8 mouse cellular contexts compared by ENCODE assay signal in the genomic region with DNA sequence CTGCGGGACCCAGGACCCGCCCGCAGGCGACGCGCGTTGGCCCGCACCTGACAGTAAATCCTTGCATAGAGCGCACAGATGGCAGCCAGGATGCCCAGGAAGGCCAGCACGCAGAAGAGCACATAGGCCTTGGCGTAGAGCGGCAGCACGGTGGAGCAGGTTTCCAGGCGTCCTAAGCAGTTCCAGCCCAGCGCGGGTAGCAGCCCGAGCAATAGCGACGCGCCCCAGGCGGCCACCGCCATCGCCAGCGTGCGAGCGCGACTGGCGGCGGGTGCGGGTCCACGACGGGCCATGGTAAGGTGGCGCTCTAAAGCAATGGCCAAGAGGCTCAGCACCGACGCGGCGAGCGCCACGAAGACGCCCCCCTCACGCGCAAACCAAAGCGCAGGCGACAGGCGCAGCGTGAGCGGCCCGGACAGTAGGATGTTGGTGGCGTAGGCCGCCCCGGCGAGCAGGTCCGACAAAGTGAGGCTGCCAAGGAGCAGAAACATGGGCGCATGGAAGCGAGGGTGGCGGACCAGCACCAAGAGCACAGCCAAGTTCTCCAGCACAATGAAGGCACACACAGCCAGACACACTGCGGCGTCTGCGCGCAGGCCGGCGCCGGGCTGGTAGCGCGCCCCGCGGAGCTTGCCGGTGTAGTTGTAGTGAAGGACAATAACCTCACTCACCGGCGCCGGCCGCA. TPM values are rescaled to one million over a fixed set of nuclear protein-coding genes. Genes with fewer than 3 reads are reported as not detected.
DNase-seq lines count a peak whose midpoint lies in the region; ATAC-seq and TF ChIP-seq lines count a peak whose summit lies in the region.

No protein-coding gene starts in this region.

- peaks cover 77% of the 10 kb centered on the region for H3K27me3 ChIP-seq in embryonic facial prominence, embryonic 12.5 days
- peaks cover 96% of the 10 kb centered on the region for H3K27me3 ChIP-seq in midbrain, embryonic 12.5 days

- DNase-seq in layer of hippocampus, adult 2 months (ENCODE audit: low spot score in 2 of 2) = no peak
- DNase-seq in layer of hippocampus, adult 9-10 months (ENCODE audit: low spot score) = no peak
- peak; percentile 53 for DNase-seq in induced T-regulatory cell, adult 2 months (ENCODE audit: low read depth)
- no peak for DNase-seq in urinary bladder, postnatal 25 days (ENCODE audit: low spot score)
- DNase-seq in testis, postnatal 14 days (ENCODE audit: low spot score) = no peak

- H3K4me2 ChIP-seq in embryonic facial prominence, embryonic 12.5 days (replicated peaks) = peak overlapping the region; percentile 92
- H3K4me2 ChIP-seq in midbrain, embryonic 12.5 days (replicated peaks) = peak overlapping the region; percentile 64

- H3K9me3 ChIP-seq in embryonic facial prominence, embryonic 12.5 days = no peaks in the 10 kb centered on the region
- no peaks in the 10 kb centered on the region for H3K9me3 ChIP-seq in midbrain, embryonic 12.5 days

- no peak for TF ChIP-seq POLR2A in bone marrow macrophage, adult 2 months (IDR thresholded peaks at IDR 0.05; ENCODE audit: borderline replicate concordance, low read depth, low read length)

- H3K4me3 ChIP-seq in layer of hippocampus, adult 2 months = peak overlapping the region; percentile 57
- H3K4me3 ChIP-seq in bone marrow macrophage, adult 2 months (ENCODE audit: insufficient read depth, low read length) = peak overlapping the region; percentile 48
- H3K4me3 ChIP-seq in embryonic facial prominence, embryonic 12.5 days = peak overlapping the region; percentile 50
- peak overlapping the region; percentile 41 for H3K4me3 ChIP-seq in midbrain, embryonic 12.5 days

- WGBS in embryonic facial prominence, embryonic 12.5 days = under 1% methylated on average over 72 of the region's 72 CpGs
- under 1% methylated on average over 72 of the region's 72 CpGs for WGBS in midbrain, embryonic 12.5 days

- TF ChIP-seq CTCF in layer of hippocampus, adult 2 months (conservative IDR thresholded peaks at IDR 0.05) = no peak
- TF ChIP-seq CTCF in bone marrow macrophage, adult 2 months (IDR thresholded peaks at IDR 0.05; ENCODE audit: low read depth, low read length) = no peak

- no peaks in the 10 kb centered on the region for H3K4me1 ChIP-seq in bone marrow macrophage, adult 2 months (ENCODE audit: control insufficient read depth, insufficient read depth, low read length)
- peaks cover 23% of the 10 kb centered on the region for H3K4me1 ChIP-seq in embryonic facial prominence, embryonic 12.5 days
- peaks cover 25% of the 10 kb centered on the region for H3K4me1 ChIP-seq in midbrain, embryonic 12.5 days

- peak overlapping the region; percentile 50 for H3K9ac ChIP-seq in embryonic facial prominence, embryonic 12.5 days
- peak overlapping the region; percentile 39 for H3K9ac ChIP-seq in midbrain, embryonic 12.5 days (replicated peaks)

- ATAC-seq in embryonic facial prominence, embryonic 12.5 days (ENCODE audit: insufficient number of reproducible peaks, insufficient read depth, low FRiP score, low TSS enrichment) = 0 out of 2 replicates have a peak, but pooled peaks have one; percentile 30
- ATAC-seq in midbrain, embryonic 12.5 days (ENCODE audit: low FRiP score, low read depth) = no peak

- no peaks in the 10 kb centered on the region for H3K36me3 ChIP-seq in embryonic facial prominence, embryonic 12.5 days
- H3K36me3 ChIP-seq in midbrain, embryonic 12.5 days = no peaks in the 10 kb centered on the region

- peak overlapping the region; percentile 75 for H3K27ac ChIP-seq in layer of hippocampus, adult 2 months
- H3K27ac ChIP-seq in bone marrow macrophage, adult 2 months (ENCODE audit: insufficient read depth, low read depth, low read length) = no peak overlapping the region
- H3K27ac ChIP-seq in embryonic facial prominence, embryonic 12.5 days = no peak overlapping the region
- no peak overlapping the region for H3K27ac ChIP-seq in midbrain, embryonic 12.5 days (replicated peaks)

RNA-seq across cellular contexts. Expression of gene S1pr5, which starts 3.7 kb away (rescaled TPM):
- total RNA-seq in layer of hippocampus, adult 2 months (2021) = 10 to 100 TPM; 10.6 to 10.9 TPM
- polyA plus RNA-seq in bone marrow macrophage, adult 2 months (2012; ENCODE audit: insufficient read depth, insufficient read length, missing spikeins) = not detected in 2 replicates
- 0.42 and 0.64 TPM in 2 replicates for polyA plus RNA-seq in embryonic facial prominence, embryonic 12.5 days (2016; fragmentation: Nextera tagmentation; extraction: Ambion mirVana)
- 0.38 and 0.50 TPM in 2 replicates for polyA plus RNA-seq in midbrain, embryonic 12.5 days (2016; fragmentation: Nextera tagmentation; extraction: Ambion mirVana)

RNA-seq across cellular contexts. Expression of gene Keap1, which starts 5.4 kb away (rescaled TPM):
- 10 to 100 TPM; 56.7 to 60.6 TPM for total RNA-seq in layer of hippocampus, adult 2 months (2021)
- 34.9 and 36.4 TPM in 2 replicates for polyA plus RNA-seq in bone marrow macrophage, adult 2 months (2012; ENCODE audit: insufficient read depth, insufficient read length, missing spikeins)
- polyA plus RNA-seq in embryonic facial prominence, embryonic 12.5 days (2016; fragmentation: Nextera tagmentation; extraction: Ambion mirVana) = 61.3 and 68.7 TPM in 2 replicates
- polyA plus RNA-seq in midbrain, embryonic 12.5 days (2016; fragmentation: Nextera tagmentation; extraction: Ambion mirVana) = 52.3 and 52.6 TPM in 2 replicates

RNA-seq across cellular contexts. Expression of gene Atg4d, which starts 20.5 kb away (rescaled TPM):
- total RNA-seq in layer of hippocampus, adult 2 months (2021) = 10 to 100 TPM; 39.8 to 40.2 TPM
- polyA plus RNA-seq in bone marrow macrophage, adult 2 months (2012; ENCODE audit: insufficient read depth, insufficient read length, missing spikeins) = 10.8 and 11.8 TPM in 2 replicates
- polyA plus RNA-seq in embryonic facial prominence, embryonic 12.5 days (2016; fragmentation: Nextera tagmentation; extraction: Ambion mirVana) = 33.6 and 33.9 TPM in 2 replicates
- polyA plus RNA-seq in midbrain, embryonic 12.5 days (2016; fragmentation: Nextera tagmentation; extraction: Ambion mirVana) = 50.3 and 52.3 TPM in 2 replicates

RNA-seq across cellular contexts. Expression of gene Kri1, which starts 43.2 kb away (rescaled TPM):
- total RNA-seq in layer of hippocampus, adult 2 months (2021) = 10 to 100 TPM; 45.1 to 46.6 TPM
- 26.4 and 28.6 TPM in 2 replicates for polyA plus RNA-seq in bone marrow macrophage, adult 2 months (2012; ENCODE audit: insufficient read depth, insufficient read length, missing spikeins)
- polyA plus RNA-seq in embryonic facial prominence, embryonic 12.5 days (2016; fragmentation: Nextera tagmentation; extraction: Ambion mirVana) = 16.8 and 17.9 TPM in 2 replicates
- 18.4 and 21.1 TPM in 2 replicates for polyA plus RNA-seq in midbrain, embryonic 12.5 days (2016; fragmentation: Nextera tagmentation; extraction: Ambion mirVana)

RNA-seq across cellular contexts. Expression of gene Cdkn2d, which starts 46.6 kb away (rescaled TPM):
- 10 to 100 TPM; 53.7 to 54.4 TPM for total RNA-seq in layer of hippocampus, adult 2 months (2021)
- 33.1 and 33.7 TPM in 2 replicates for polyA plus RNA-seq in bone marrow macrophage, adult 2 months (2012; ENCODE audit: insufficient read depth, insufficient read length, missing spikeins)
- polyA plus RNA-seq in embryonic facial prominence, embryonic 12.5 days (2016; fragmentation: Nextera tagmentation; extraction: Ambion mirVana) = 51.7 and 52.5 TPM in 2 replicates
- polyA plus RNA-seq in midbrain, embryonic 12.5 days (2016; fragmentation: Nextera tagmentation; extraction: Ambion mirVana) = 63.6 and 72.1 TPM in 2 replicates
